Mouse (Mus musculus): ENCODE data around the gene Sag.

Sag gene

DNA sequence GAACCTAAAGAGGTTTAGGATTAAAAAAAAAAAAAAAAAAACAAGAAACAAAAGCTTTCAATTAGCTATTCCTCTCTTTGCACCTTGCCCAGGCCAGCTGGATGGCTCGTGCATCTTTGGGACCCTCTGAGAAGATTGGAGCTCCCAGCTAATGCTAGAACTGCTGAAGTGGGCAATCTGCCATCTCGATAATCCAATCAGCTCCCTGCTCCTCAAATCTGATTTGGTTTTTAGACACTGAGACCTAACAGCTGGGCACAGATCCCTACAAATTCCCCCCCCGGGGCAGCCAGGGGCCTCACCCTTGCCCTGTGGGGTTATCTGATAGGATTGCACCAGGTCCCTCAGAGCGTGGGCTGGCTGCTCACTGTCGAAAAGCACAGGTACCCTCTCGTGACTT is at the start of gene Sag:
Sag (plus strand) TSS at position 105 of the 400 bp plus-strand sequence.
- no peak for DNase-seq (ENCODE audit: low spot score in 2 of 2)

DNA sequence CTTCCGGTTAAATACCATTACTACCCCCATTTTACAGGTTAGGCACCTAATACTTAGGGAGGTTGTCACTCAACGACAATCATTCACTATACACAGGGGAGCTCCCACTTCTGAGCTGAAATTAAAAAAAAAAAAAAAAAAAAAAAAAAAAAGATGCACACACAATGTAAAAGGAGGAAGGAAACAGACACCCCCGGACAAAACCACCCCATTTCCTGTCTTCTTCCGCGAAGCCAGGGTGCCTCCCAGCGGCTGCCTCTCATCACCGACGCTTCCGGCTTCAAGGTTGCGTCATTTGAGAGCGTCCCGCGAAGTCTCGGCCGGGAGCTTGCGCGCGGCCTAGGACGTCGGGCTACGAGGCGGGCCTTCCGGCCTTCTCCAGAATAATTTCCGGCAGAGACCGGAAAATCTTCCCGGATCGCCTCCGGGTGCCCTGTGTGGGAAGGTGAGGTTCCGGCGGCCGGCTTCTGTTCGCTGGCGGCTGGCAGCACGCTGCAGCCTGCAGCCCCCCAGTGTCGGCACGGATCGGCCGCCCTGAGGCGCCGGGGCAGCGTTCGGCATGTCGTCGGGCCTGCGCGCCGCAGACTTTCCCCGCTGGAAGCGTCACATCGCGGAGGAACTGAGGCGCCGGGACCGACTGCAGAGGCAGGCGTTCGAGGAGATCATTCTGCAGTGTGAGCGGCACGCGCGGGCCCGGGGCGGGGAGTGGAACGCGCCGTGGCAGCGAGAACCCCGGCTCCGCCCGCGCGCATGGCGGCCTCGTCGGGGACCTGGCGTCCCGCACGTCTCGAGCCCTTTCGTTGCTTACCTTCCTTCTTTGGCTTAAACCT is 47.6 kb upstream of the Sag start, which contains the start of gene Atg16l1:
Atg16l1 (plus strand) TSS at position 230 of the 830 bp plus-strand sequence.
- DNase-seq (ENCODE audit: low spot score in 2 of 2), result peak; percentile 90 to 93

- no peak for DNase-seq (ENCODE audit: low spot score in 2 of 2)
Observed at GRCm38 (mm10) chr1:87763821-87764220, 39.7 kb upstream of the Sag start.

DNA sequence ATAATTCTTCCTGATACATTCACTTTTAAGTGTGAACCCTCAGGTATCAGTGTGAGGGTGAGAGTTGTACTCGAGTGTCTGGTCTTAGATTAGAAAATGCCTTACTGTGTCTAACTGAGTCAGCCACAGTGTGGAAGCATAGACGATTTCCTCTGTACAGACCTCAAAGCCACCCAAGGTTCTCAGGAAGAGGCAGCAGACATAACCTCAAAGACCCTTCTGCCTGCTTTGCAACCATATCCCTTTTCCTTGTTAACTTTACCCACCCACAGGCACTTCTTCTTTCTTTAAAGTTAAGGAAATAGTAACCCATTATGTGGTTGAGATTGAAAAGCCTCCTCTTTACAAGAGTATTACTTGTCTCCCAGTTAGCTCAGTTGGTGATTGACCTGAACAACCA is 37.7 kb upstream of the Sag start:
- no peak for DNase-seq (ENCODE audit: low spot score in 2 of 2)

DNA sequence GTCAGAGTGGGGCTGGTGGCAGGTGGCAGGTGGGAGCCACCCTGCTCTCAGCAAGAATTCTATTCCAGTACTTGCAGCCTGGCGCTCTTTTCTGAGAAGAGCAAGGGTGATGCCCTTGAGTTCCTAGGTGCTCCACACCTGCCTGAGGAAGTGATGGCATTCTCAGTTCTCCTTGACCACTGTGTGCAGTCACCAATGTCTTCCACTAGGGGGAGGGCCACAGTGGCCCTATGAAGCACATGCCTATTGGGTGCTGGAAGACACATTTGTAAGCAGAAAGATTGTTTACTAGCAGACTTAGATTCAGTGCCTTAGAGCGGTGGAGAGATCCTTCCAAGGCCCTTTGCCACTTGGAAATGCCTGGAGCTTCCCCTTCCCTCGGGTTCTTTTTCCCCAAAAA is 37.2 kb upstream of the Sag start:
- peak; percentile 23 to 49 for DNase-seq (ENCODE audit: low spot score in 2 of 2)

- DNase-seq (ENCODE audit: low spot score in 2 of 2), result no peak
Observed at GRCm38 (mm10) chr1:87769263-87769662, 34.2 kb upstream of the Sag start.

- DNase-seq (ENCODE audit: low spot score in 2 of 2), result no peak
Observed at GRCm38 (mm10) chr1:87770486-87770885, 33.0 kb upstream of the Sag start.

GRCm38 (mm10) chr1:87771724-87772123 is 31.8 kb upstream of the Sag start:
- no peak for DNase-seq (ENCODE audit: low spot score in 2 of 2)

- DNase-seq (ENCODE audit: low spot score in 2 of 2), result no peak
Observed at GRCm38 (mm10) chr1:87773336-87773735, 30.1 kb upstream of the Sag start.

DNA sequence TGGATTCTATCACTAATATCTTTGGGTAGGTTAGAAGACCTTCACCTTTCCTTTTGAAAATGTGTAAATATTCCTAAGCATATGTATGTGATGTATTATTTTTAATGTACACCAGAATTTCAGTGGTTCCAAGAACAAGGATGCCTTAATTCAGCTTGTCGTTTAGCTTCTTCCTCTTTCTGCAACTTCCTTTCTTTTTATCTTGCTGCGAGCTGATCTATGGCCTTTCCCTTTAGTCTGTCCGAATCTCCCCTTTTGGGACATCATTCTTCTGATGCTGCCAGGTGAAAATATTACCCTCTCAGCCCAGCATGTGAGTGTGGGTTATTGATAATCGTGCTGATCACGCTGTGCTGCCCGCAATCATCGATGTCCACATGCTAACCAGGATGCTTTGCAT is 28.6 kb upstream of the Sag start:
- DNase-seq (ENCODE audit: low spot score in 2 of 2), result no peak

- no peak for DNase-seq (ENCODE audit: low spot score in 2 of 2)
Observed at GRCm38 (mm10) chr1:87779204-87779785, 24.2 kb upstream of the Sag start.

DNA sequence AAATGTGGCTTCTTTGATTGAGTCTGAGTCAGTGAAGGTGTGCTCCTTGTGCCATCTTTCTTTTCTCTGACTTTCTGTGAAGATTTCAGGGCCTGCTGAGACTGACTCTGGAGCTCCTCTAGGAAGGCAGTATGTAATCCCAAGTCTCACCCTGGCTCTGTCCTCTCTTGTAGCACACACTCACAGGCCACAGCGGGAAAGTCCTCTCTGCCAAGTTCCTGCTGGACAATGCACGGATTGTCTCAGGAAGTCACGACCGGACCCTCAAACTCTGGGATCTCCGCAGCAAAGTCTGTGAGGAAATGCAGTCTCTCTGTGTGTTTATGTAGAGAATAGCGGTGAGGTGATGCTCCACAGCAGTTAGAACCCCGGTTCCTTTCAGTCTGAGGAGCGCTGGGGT is 17.8 kb upstream of the Sag start:
- DNase-seq (ENCODE audit: low spot score in 2 of 2), result no peak

DNA sequence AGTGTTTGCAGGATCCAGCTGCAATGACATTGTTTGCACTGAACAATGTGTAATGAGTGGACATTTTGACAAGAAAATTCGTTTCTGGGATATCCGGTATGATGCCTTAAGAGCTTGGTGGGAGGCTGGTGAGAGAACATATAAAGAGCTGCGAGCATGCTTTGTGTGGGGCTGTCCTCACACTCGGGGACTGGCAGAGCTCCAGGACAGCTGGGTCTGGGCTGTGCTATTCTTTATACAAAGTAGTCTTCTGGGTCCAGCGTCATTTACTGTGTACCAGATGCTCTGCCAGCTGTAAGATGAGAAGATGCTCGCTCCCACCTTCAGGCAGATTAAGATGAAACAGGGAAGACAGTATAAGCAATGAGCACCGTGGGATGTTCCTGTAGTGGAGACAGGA is 17.2 kb upstream of the Sag start:
- no peak for DNase-seq (ENCODE audit: low spot score in 2 of 2)

DNA sequence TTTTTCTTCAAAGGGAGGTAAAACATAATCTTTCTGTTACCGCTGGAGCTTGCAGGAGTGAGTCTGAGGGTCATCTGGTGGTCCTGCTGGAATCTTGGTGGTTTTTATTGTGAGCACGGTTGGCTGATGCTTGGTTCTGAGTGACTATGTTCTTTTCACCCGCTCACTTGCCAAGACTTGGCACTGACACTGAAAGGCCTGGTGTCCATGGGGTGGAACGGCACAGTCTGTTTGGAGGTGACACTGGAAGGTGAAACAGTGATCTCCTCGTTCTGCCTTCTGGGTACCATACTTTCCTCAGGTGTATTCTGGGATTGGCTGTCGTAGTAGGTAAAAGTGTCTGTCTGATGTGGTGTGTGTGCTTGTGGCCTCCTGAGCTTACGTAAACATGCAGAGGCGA is 13.8 kb upstream of the Sag start:
- no peak for DNase-seq (ENCODE audit: low spot score in 2 of 2)

GRCm38 (mm10) chr1:87792438-87793137 is 10.9 kb upstream of the Sag start:
- no peak for DNase-seq (ENCODE audit: low spot score in 2 of 2)

GRCm38 (mm10) chr1:87793138-87793449 is 10.4 kb upstream of the Sag start:
- no peak for DNase-seq (ENCODE audit: low spot score in 2 of 2)

- DNase-seq (ENCODE audit: low spot score in 2 of 2), result no peak
Observed at GRCm38 (mm10) chr1:87797702-87798101, 5.8 kb upstream of the Sag start.

- no peak for DNase-seq (ENCODE audit: low spot score in 2 of 2)
Observed at GRCm38 (mm10) chr1:87798306-87798705, 5.2 kb upstream of the Sag start.

GRCm38 (mm10) chr1:87807751-87808150 is 4.3 kb downstream of the Sag start:
- no peak for DNase-seq (ENCODE audit: low spot score in 2 of 2)

DNA sequence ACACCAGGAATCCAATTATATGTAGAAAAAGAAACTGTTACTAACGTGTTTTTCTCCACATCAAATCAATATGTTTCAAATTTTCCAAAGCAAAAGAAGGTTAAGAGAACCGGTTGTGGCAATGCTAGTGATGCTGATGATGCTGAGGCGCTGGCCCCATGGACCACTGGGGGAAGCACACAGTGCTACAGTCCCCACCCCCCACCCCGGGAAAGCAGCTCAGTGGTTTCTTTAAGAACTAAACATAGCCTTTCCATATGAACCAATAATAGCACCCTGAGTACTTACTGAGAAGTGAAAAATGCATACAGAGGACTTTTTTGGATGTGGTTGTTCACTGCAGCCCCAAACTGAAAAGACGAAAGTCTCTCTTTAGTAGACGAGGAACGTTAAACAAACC is 7.9 kb downstream of the Sag start:
- DNase-seq (ENCODE audit: low spot score in 2 of 2), result no peak

GRCm38 (mm10) chr1:87812061-87812460 is 8.6 kb downstream of the Sag start:
- DNase-seq (ENCODE audit: low spot score in 2 of 2), result no peak

DNA sequence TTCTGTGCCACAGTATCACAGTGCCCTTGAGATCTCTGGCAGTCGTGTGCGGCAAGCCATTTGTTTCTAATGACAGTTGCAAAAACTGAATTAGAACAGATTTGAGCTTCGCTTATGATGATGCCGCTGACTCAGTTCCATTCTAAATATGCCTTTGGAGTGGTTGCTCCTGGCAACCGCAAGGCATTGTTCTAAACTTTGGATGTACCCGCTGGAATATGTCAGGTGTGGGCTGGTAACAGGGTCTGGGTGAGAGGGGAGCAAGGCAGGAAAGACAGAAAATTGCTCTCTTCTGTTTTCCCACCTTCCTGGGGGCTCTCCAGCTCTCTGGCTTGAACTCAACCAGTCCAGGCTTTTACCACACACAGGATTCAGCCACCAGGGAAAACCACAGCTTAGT is 9.7 kb downstream of the Sag start:
- DNase-seq (ENCODE audit: low spot score in 2 of 2), result no peak

- DNase-seq (ENCODE audit: low spot score in 2 of 2), result no peak
Observed at GRCm38 (mm10) chr1:87813681-87814080, 10.2 kb downstream of the Sag start.
